Comparison of ENCODE assay signal across 18 mouse cellular contexts in the genomic region with DNA sequence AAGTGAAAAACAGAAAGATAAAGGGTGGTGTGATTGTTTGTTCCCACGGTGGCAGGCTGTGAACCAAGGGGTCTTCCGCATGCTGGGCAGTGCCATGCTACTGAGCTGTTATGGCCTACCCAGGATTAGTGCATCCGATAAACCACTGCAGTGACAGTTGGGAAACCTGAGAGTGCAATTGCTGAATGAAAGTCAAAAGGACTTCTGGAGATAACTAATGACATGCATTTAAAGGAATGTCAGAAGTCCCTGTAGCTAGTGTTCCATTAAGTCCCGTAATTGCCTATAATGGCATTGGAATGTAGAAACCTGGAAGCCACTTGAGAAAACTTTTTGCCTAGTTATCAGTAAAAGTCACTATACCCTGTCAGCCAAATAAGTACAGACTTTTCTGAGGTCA.
"Had no signal": no experiment of that assay in that cellular context is flagged by ENCODE, and none has a peak within 500 bp of the region (broad histone marks: within the 10 kb centered on the region; RNA-seq: fewer than 3 reads in every experiment).

No protein-coding gene starts in this region.

- H3K4me1 ChIP-seq: midbrain, embryonic 10.5 days; midbrain, embryonic 12.5 days; neural tube, embryonic 13.5 days; neural tube, embryonic 15.5 days had no signal

- H3K9ac ChIP-seq: lung, embryonic 14.5 days; midbrain, embryonic 12.5 days; neural tube, embryonic 13.5 days; neural tube, embryonic 15.5 days had no signal

- H3K9me3 ChIP-seq: midbrain, embryonic 10.5 days; midbrain, embryonic 12.5 days; neural tube, embryonic 13.5 days; neural tube, embryonic 15.5 days had no signal

- H3K36me3 ChIP-seq: midbrain, embryonic 10.5 days; midbrain, embryonic 12.5 days; neural tube, embryonic 13.5 days; neural tube, embryonic 15.5 days had no signal

- H3K27me3 ChIP-seq: midbrain, embryonic 12.5 days; neural tube, embryonic 13.5 days; neural tube, embryonic 15.5 days had no signal

- H3K4me2 ChIP-seq: lung, embryonic 14.5 days; midbrain, embryonic 12.5 days; neural tube, embryonic 13.5 days; neural tube, embryonic 15.5 days had no signal

- H3K27ac ChIP-seq: midbrain, embryonic 10.5 days; midbrain, embryonic 12.5 days; neural tube, embryonic 13.5 days; neural tube, embryonic 15.5 days had no signal

- DNase-seq: lung, embryonic 14.5 days; lung, postnatal 10 days; lung, postnatal 4 days; midbrain, embryonic 14.5 days; retina, postnatal 1 day; right cerebral cortex, adult 18-20 months; right cerebral cortex, postnatal 25 days; right cerebral cortex, postnatal 4 days; spleen, adult 18-20 months; thymus, adult 18-20 months; thymus, postnatal 14 days; thymus, postnatal 36 days had no signal

- H3K4me3 ChIP-seq: midbrain, embryonic 10.5 days; midbrain, embryonic 12.5 days; myocyte; neural tube, embryonic 13.5 days; neural tube, embryonic 15.5 days had no signal

- ATAC-seq: midbrain, embryonic 16.5 days had no signal
